8 mouse cellular contexts compared by ENCODE assay signal in the genomic region with DNA sequence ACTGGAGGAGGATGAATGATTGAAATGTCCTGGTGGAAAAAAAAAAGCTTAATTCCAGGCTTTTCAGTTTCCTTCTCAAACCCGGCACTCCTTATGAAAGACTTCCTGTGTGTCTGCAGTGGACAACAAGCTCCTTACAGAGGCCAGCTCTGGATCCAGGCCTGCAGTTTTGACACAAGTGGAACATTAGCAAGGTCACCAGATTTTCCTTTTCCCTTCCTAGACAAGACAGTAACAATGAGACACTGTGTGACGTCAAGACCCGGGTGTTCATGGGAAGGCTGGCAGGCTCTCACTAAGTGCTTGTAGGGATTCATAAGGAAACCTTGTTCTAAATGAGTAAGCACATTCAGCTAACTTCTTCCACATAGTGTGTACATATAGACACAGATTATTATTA.
DNase-seq lines count a peak whose midpoint lies in the region; ATAC-seq and TF ChIP-seq lines count a peak whose summit lies in the region.

No protein-coding gene starts in this region.

- no peaks in the 10 kb centered on the region for H3K36me3 ChIP-seq in kidney, embryonic 14.5 days (ENCODE audit: control insufficient read depth, insufficient read depth, low read length)
- no peaks in the 10 kb centered on the region for H3K36me3 ChIP-seq in heart, embryonic 13.5 days
- no peaks in the 10 kb centered on the region for H3K36me3 ChIP-seq in stomach, postnatal 0 days (ENCODE audit: control insufficient read depth, insufficient read depth, low read length)

- H3K27me3 ChIP-seq in kidney, embryonic 14.5 days (ENCODE audit: control insufficient read depth, insufficient read depth, low read length) = no peaks in the 10 kb centered on the region
- no peaks in the 10 kb centered on the region for H3K27me3 ChIP-seq in heart, embryonic 13.5 days (replicated peaks)
- H3K27me3 ChIP-seq in stomach, postnatal 0 days (ENCODE audit: control insufficient read depth, insufficient read depth, low read length) = no peaks in the 10 kb centered on the region

- H3K4me3 ChIP-seq in kidney, embryonic 14.5 days (ENCODE audit: low read length) = no peak overlapping the region
- H3K4me3 ChIP-seq in heart, embryonic 13.5 days = no peak overlapping the region
- H3K4me3 ChIP-seq in stomach, postnatal 0 days (ENCODE audit: low read depth, low read length) = no peak overlapping the region

- WGBS in kidney, embryonic 14.5 days = 46% methylated on average over 3 of the region's 3 CpGs
- WGBS in heart, embryonic 13.5 days = 37% methylated on average over 3 of the region's 3 CpGs
- WGBS in stomach, postnatal 0 days = 27% methylated on average over 3 of the region's 3 CpGs

- DNase-seq in kidney, adult 18-20 months = peak; percentile 43
- DNase-seq in cerebellum, postnatal 10 days = peak; percentile 30 to 39
- DNase-seq in kidney, postnatal 4 days = peak; percentile 52 to 66
- peak; percentile 77 for DNase-seq in lung, postnatal 10 days
- peak; percentile 39 for DNase-seq in stomach, postnatal 0 days (ENCODE audit: low spot score)
- DNase-seq in urinary bladder, adult 2 months (ENCODE audit: low spot score) = no peak

- TF ChIP-seq EP300 in stomach, postnatal 0 days (optimal IDR thresholded peaks at IDR 0.05) = no peak

- H3K9me3 ChIP-seq in kidney, embryonic 14.5 days (ENCODE audit: control insufficient read depth, low read length) = no peaks in the 10 kb centered on the region
- no peaks in the 10 kb centered on the region for H3K9me3 ChIP-seq in heart, embryonic 13.5 days
- H3K9me3 ChIP-seq in stomach, postnatal 0 days (ENCODE audit: control insufficient read depth, low read length) = no peaks in the 10 kb centered on the region

- H3K4me1 ChIP-seq in kidney, embryonic 14.5 days (ENCODE audit: control insufficient read depth, insufficient read depth, low read length) = peaks cover 28% of the 10 kb centered on the region
- H3K4me1 ChIP-seq in heart, embryonic 13.5 days = peaks cover 27% of the 10 kb centered on the region
- H3K4me1 ChIP-seq in stomach, postnatal 0 days (replicated peaks; ENCODE audit: control insufficient read depth, insufficient read depth) = peaks cover 6% of the 10 kb centered on the region

- no peak for ATAC-seq in kidney, embryonic 14.5 days (ENCODE audit: low FRiP score, low TSS enrichment)
- no peak for ATAC-seq in heart, embryonic 13.5 days (ENCODE audit: extremely low read depth, insufficient number of reproducible peaks, low FRiP score, low TSS enrichment)
- peak; percentile 63 for ATAC-seq in stomach, postnatal 0 days (ENCODE audit: low FRiP score, low TSS enrichment)

- no peak overlapping the region for H3K9ac ChIP-seq in kidney, embryonic 14.5 days (ENCODE audit: low read depth, low read length)
- no peak overlapping the region for H3K9ac ChIP-seq in heart, embryonic 13.5 days
- H3K9ac ChIP-seq in stomach, postnatal 0 days (ENCODE audit: low read length) = no peak overlapping the region

- H3K4me2 ChIP-seq in kidney, embryonic 14.5 days (replicated peaks; ENCODE audit: low read depth, low read length) = no peak overlapping the region
- peak overlapping the region; percentile 40 for H3K4me2 ChIP-seq in heart, embryonic 13.5 days
- 0 out of 2 replicates have a peak overlapping the region, but pooled peaks have one; percentile 2 for H3K4me2 ChIP-seq in stomach, postnatal 0 days (replicated peaks; ENCODE audit: low read depth)

- no peak overlapping the region; the same call in 1 of the 2 replicates for H3K27ac ChIP-seq in kidney, embryonic 14.5 days (ENCODE audit: low read depth, low read length)
- peak overlapping the region; percentile 57 for H3K27ac ChIP-seq in heart, embryonic 13.5 days (replicated peaks)
- H3K27ac ChIP-seq in stomach, postnatal 0 days (replicated peaks) = peak overlapping the region; percentile 80

- TF ChIP-seq CTCF in stomach, postnatal 0 days (IDR thresholded peaks at IDR 0.05; ENCODE audit: low read depth) = no peak
